Mouse (Mus musculus) hindbrain, postnatal 0 days (tissue): ENCODE data around the gene Cryba4. TPM values are rescaled to one million over a fixed set of nuclear protein-coding genes. Genes with fewer than 3 reads are reported as not detected.

Source experiments
- ATAC-seq: fragments of 200-750 bp; cut with Nextera tagmentation; 2 replicates; pipeline ENCODE4 v1.8.0; 2017; ENCODE audit warnings: mild to moderate bottlenecking, moderate TSS enrichment, moderate library complexity
- DNase-seq: peaks from one replicate; pipeline ENCODE4 v3.0.0-alpha.2; 2015; ENCODE audit warnings: low spot score
- H3K27ac ChIP-seq: fragments of 300-500 bp; sonication (generic); 2 replicates; pipeline ENCODE4 v1.5.1; 2014; ENCODE audit warnings: mild to moderate bottlenecking
- H3K27me3 ChIP-seq: fragments of 300-500 bp; sonication (generic); 2 replicates; pipeline ENCODE4 v1.6.1; 2014; ENCODE audit warnings: low read length, mixed read lengths; ENCODE audit not compliant: insufficient read depth
- H3K36me3 ChIP-seq: fragments of 300-500 bp; sonication (generic); 2 replicates; pipeline ENCODE4 v1.6.1; 2014; ENCODE audit warnings: low read length, mixed read lengths; ENCODE audit not compliant: insufficient read depth
- H3K4me1 ChIP-seq: fragments of 300-500 bp; sonication (generic); 2 replicates; pipeline ENCODE4 v1.6.1; 2014; ENCODE audit warnings: antibody characterized with exemption, low read length, mixed read lengths; ENCODE audit not compliant: insufficient read depth
- H3K4me2 ChIP-seq: fragments of 300-500 bp; sonication (generic); 2 replicates; pipeline ENCODE4 v1.6.1; 2014; ENCODE audit warnings: low read depth, mild to moderate bottlenecking, low read length, moderate library complexity, mixed read lengths
- H3K4me3 ChIP-seq: fragments of 300-500 bp; sonication (generic); 2 replicates; pipeline ENCODE4 v1.5.1; 2014; ENCODE audit warnings: low read length
- H3K9ac ChIP-seq: fragments of 300-500 bp; sonication (generic); replicated peaks from 2 replicates; pipeline ENCODE4 v1.6.1; 2014; ENCODE audit warnings: mild to moderate bottlenecking, low read length, moderate library complexity, mixed read lengths
- H3K9me3 ChIP-seq: fragments of 300-500 bp; sonication (generic); 2 replicates; pipeline ENCODE4 v1.6.1; 2016; ENCODE audit warnings: low read length, mixed read lengths
- CTCF ChIP-seq: IDR thresholded peaks from 2 replicates; pipeline ENCODE4 v1.5.1; 2016; ENCODE audit warnings: antibody characterized with exemption, control low read depth, low read depth
- WGBS: fragments of 180-500 bp; shearing (Covaris S2); extraction: QIAGEN DNeasy Blood & Tissue Kit; methylation state at CpG from one replicate; pipeline ENCODE4 v1.1.7; 2014; 5-methylcytosine and 5-hydroxymethylcytosine counted together
- polyA plus RNA-seq: library from polyadenylated mRNA; unstranded; fragments of >200 nt; fragmentation: Nextera tagmentation; extraction: Ambion mirVana; gene quantifications from 2 replicates; pipeline ENCODE4 v1.2.1, GENCODE M21; 2015
- total RNA-seq: library from RNA; depleted of rRNA; stranded (reverse); fragments of >200 nt; gene quantifications from 2 replicates; pipeline ENCODE4 v1.2.3, GENCODE M21; 2014

The Cryba4 gene
- total and polyA plus RNA-seq, 2 experiments from 2014 or later: 0.26 to 2.4 TPM

- no peak for DNase-seq
- ATAC-seq: no peak
- WGBS: 54% methylated on average over 8 of the region's 8 CpGs
These were observed 7.3 kb downstream of the Cryba4 start for GRCm38 (mm10) chr5:112244890-112245615.

GRCm38 (mm10) chr5:112244275-112244562, 8.1 kb downstream of the Cryba4 start:
- H3K9ac ChIP-seq: no peak overlapping the region
- H3K4me3 ChIP-seq: no peak overlapping the region
- ATAC-seq (no peak), DNase-seq (no peak)
- H3K27ac ChIP-seq: no peak overlapping the region
- no peak overlapping the region for H3K4me2 ChIP-seq
- H3K4me1 ChIP-seq: no peaks in the 10 kb centered on the region
- H3K27me3 ChIP-seq: no peaks in the 10 kb centered on the region
- no peak for TF ChIP-seq CTCF
- H3K36me3 ChIP-seq: no peaks in the 10 kb centered on the region
- WGBS: 77% methylated on average over 1 of the region's 1 CpGs
- H3K9me3 ChIP-seq: no peaks in the 10 kb centered on the region

More at GRCm38 (mm10) chr5:112244890-112245615, 7.3 kb downstream of the Cryba4 start:
- Histone ChIP-seq H3K9me3 (no peaks in the 10 kb centered on the region), H3K9ac (no peak overlapping the region), H3K4me3 (no peak overlapping the region), H3K27ac (no peak overlapping the region), H3K27me3 (no peaks in the 10 kb centered on the region), H3K4me2 (no peak overlapping the region), H3K36me3 (no peaks in the 10 kb centered on the region), H3K4me1 (no peaks in the 10 kb centered on the region)
- TF ChIP-seq CTCF: no peak

- no peaks in the 10 kb centered on the region for H3K36me3 ChIP-seq
- H3K27ac ChIP-seq: no peak overlapping the region
- H3K4me2 ChIP-seq: no peak overlapping the region
- WGBS: 64% methylated on average over 10 of the region's 10 CpGs
- no peak overlapping the region for H3K9ac ChIP-seq
- H3K4me3 ChIP-seq: no peak overlapping the region
- ATAC-seq: no peak
- no peaks in the 10 kb centered on the region for H3K27me3 ChIP-seq
- DNase-seq: no peak
- no peaks in the 10 kb centered on the region for H3K4me1 ChIP-seq
- TF ChIP-seq CTCF: no peak
- H3K9me3 ChIP-seq: no peaks in the 10 kb centered on the region
These were observed 8.6 kb downstream of the Cryba4 start for GRCm38 (mm10) chr5:112243539-112244274.

DNA sequence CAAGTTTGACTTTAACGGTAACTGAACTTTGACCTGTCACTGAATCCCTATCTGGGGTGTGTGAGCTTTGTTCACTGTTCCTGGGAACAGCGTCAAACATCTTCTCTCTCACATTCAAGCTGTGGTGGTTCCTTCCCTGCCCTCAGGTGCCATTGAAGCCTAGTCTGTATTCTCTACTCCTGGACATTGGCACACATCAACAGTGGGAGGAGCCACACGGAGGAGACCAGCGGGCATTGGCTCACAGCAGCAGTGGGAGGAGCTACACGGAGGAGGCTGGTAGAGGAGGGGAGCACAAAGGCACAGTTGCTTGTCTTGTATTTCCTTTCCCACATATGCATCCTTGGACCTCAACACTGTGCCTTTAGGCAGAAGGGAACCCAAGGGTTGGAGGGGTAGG, 9.3 kb downstream of the Cryba4 start:
- Histone ChIP-seq H3K4me1 (no peaks in the 10 kb centered on the region), H3K27ac (no peak overlapping the region), H3K36me3 (no peaks in the 10 kb centered on the region), H3K4me3 (no peak overlapping the region), H3K27me3 (no peaks in the 10 kb centered on the region), H3K9me3 (no peaks in the 10 kb centered on the region), H3K9ac (no peak overlapping the region), H3K4me2 (no peak overlapping the region)
- TF ChIP-seq CTCF: no peak
- no peak for DNase-seq
- 53% methylated on average over 5 of the region's 5 CpGs for WGBS
- no peak for ATAC-seq

DNA sequence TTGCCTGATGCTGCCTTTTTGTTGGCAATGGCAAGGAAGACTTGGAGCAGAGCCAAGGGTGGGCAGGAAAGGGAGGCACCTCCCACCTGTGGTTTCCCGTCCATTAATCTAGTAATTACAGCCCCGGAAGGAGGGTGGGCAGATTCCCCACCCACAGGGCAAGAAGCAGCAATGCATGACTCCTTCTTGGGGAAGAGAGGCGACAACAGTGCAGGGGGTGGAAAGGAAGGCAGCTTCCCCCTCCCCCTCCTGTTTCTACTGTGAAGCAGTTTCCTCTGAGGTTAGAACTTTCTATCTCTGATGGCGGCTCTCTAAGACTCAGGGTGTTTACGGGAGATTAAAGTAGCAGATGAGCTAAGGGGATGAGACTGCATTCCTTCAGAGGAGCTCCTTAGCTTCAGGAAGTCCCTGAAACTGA, 9.9 kb downstream of the Cryba4 start:
- no peaks in the 10 kb centered on the region; the same call in 1 of the 2 replicates for H3K4me1 ChIP-seq
- no peaks in the 10 kb centered on the region for H3K27me3 ChIP-seq
- no peaks in the 10 kb centered on the region for H3K9me3 ChIP-seq
- DNase-seq (no peak), ATAC-seq (no peak)
- no peak overlapping the region for H3K9ac ChIP-seq
- 47% methylated on average over 5 of the region's 5 CpGs for WGBS
- H3K36me3 ChIP-seq: no peaks in the 10 kb centered on the region
- no peak overlapping the region for H3K27ac ChIP-seq
- H3K4me2 ChIP-seq: no peak overlapping the region
- no peak overlapping the region for H3K4me3 ChIP-seq
- no peak for TF ChIP-seq CTCF

- WGBS: 69% methylated on average over 2 of the region's 2 CpGs
- no peak for DNase-seq
These were observed 10.5 kb downstream of the Cryba4 start for GRCm38 (mm10) chr5:112241849-112242248.

DNA sequence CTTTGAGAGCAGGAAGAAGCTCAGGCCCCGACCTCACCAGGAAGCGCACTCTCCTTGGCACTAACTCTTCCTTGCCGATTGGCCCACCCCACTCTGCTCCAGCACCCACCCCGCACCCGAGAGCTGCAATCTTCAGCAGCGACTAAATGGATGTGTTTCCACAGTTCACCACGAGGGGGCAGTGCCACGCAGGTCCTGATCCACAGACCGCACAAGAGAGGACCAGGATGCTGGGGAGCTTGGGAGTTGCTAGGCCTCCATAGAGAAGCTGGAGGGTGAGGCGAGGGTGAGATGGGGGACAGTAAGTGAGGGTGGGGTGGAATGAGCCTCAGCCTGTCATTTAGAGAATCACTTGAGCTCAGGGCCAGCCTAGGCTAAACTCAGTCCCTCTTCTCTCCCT, 11.6 kb downstream of the Cryba4 start:
- Histone ChIP-seq H3K36me3 (no peaks in the 10 kb centered on the region), H3K4me3 (no peak overlapping the region), H3K4me2 (no peak overlapping the region), H3K27ac (no peak overlapping the region), H3K9ac (no peak overlapping the region), H3K9me3 (no peaks in the 10 kb centered on the region), H3K4me1 (no peaks in the 10 kb centered on the region; the same call in 1 of the 2 replicates), H3K27me3 (no peaks in the 10 kb centered on the region)
- TF ChIP-seq CTCF: peak; percentile 98
- ATAC-seq (peak; percentile 61), DNase-seq (peak; percentile 92)
- WGBS: 1% methylated on average over 10 of the region's 10 CpGs

More at GRCm38 (mm10) chr5:112241849-112242248, 10.5 kb downstream of the Cryba4 start:
- no peak overlapping the region for H3K4me2 ChIP-seq
- H3K4me1 ChIP-seq: no peaks in the 10 kb centered on the region; the same call in 1 of the 2 replicates
- no peaks in the 10 kb centered on the region for H3K36me3 ChIP-seq
- H3K9ac ChIP-seq: no peak overlapping the region
- no peak for TF ChIP-seq CTCF
- H3K27ac ChIP-seq: no peak overlapping the region
- no peaks in the 10 kb centered on the region for H3K27me3 ChIP-seq
- H3K4me3 ChIP-seq: no peak overlapping the region
- no peak for ATAC-seq
- H3K9me3 ChIP-seq: no peaks in the 10 kb centered on the region
